Mouse (Mus musculus): ENCODE measurements around the gene Rnps1.
"Not testable (repeated sequence)": the region's sequence is repeated elsewhere in the genome, so short reads cannot be mapped to it uniquely, and the experiment has no call there.

Gene Rnps1

DNA sequence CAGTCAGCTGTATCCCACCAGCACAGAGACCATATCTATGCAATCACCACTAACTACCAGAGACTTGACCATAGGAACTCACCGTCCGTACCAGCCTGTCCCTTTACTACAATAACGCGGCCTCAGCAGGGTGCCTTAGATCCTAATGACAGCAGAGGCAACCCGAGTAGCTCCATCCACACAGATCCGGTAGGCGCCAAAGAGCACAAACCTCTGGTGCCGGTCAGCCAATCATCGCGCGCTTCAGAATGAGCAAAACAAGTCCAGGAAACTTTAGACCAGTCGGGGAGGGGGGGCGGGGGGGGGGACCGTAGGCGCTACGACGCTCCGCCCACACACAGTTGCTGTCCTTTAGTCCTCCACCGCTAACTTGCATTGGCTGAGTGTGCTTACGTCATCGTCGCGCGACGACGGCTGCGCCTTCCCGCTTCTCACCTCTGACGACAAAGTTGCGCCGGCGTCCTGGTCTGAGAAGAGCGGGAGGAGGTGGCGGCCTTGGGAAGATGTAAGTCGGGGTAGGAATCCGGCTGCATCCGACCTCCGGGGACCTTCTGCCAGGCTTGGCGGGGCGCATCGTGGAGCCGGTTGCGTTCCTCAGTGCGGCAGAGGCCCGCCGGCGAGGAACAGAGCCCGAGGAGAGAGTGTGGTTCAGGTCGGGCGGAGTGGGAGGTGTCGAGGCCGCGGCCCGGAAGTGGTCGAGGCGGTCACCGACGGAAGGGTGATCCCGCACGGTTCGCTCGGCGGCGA is at the start of gene Rnps1:
Rnps1 (plus strand) TSS at position 336 of the 747 bp plus-strand sequence.
- DNase-seq = peak; percentile 97 to 98

DNA sequence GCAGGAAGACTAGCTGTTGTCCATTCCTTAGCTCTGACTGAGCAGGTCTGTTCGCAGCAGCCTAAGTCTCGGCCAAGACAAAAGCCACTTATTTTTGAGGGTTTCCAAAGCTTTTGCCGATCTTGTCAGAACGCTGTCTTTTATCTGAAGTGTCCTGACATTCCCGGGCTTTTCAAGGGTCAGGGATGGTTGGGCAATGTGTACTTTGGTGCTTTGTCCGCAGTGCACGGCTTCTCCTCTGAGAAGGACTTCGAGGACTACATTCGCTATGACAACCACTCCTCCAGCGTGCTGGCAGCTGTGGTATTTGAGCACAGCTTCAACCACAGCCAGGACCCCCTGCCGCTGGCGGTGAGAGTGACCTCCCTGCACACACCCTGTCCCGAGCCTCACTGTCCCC is 48.5 kb upstream of the Rnps1 start:
- DNase-seq = peak; percentile 44 to 79

DNA sequence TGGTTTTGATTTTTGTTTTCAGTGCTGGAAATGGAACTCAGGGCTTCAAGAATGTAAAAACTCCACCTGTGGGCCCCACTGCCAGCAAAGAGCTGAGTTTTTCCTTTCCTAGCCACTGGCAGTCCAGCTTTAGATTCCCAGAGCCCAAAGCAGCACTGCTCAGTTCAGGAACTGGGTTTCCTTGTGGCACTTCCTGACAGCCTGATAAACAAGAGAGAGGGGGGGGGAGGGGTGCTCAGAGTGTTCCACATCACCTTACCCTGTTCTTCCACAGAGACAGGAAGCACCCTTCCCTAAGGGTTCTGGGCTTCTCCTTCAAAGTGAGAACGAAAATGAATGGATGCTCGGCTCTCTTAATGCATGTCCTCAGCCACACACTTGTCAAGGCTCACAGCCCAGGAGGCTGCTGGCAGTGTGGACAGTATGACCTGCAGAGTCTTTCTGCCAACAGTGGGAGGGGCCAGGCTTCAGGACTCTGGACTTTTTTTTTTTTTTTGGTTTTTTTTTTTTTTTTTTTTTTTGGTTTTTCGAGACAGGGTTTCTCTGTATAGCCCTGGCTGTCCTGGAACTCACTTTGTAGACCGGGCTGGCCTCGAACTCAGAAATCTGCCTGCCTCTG is 39.2 kb upstream of the Rnps1 start:
- peak; percentile 65 to 75 for DNase-seq

DNA sequence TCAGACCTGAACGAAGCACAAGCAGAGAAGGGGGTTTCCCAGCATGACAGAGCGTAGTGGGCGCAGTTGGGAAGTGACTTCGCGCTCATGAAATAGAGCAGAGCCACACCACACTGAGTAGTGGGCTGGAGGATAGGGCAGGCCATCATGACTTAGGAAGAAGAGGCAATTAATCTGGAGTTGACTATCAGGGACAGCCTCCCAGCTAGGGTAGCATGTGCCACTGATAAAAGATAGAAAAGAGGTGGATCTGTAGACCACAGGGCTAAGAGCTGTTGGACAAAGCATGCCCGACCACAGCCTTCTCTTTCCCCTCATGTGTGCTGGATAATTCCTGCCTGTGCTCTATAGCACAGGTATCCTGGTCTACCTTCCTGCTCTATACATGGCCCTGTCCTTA is 38.5 kb upstream of the Rnps1 start:
- no peak for DNase-seq

DNA sequence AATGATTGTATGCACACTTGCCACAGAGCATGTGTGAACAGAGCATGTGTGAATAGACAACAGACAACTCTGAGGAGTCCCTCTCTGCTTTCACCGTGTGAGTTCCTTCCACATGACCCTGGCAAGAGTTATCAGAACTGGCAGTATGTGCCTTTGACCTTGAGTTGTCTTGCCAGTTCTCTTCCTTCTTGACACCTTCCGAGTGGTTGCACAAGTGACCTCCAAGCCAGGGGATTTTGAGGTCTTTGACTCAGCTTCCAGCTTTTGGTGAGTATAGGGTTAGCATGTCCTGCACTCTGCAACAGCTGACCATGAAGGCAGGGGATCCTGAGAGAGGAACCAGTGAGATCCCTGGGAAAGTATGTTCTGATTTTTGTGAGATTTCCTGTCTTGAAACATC is 35.9 kb upstream of the Rnps1 start:
- no peak for DNase-seq

DNA sequence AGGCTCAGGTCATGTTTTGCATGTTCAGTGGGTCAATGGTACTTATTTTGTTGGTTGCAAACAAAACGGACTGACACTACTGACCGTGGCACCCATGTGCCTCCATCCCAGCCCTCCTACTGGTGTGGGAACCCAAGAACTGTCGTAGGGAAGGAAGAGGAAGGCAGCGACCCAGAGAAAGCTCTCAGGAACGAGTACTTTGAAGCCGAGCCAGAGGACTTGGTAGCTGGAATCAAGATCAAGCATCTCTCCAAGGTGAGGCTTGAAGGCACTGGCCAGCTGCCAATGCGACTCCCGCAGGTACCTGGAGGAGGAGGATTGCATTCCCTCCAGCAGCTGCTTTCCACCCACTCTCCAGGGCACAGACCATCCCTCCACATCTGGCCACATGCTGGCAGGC is 30.6 kb upstream of the Rnps1 start:
- DNase-seq = no peak

DNA sequence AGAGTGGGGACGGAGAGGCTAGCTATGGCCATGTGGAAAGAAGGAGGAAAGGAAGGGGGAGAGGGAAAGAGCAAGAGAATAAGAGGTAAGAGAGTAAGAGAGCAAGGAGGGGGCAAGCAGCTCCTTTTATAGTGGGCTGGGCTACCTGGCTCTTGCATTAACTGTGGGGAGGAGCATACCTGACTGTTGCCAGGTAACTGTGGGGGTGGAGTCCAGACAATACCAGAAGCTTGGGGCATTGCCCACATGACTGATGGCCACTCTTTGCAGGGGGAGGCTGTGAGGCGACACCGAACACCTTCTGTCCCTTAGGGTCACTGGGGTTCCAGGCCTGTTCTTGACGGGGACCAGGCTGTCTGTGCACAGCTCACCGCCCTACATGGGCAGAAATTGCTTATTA is 25.7 kb upstream of the Rnps1 start:
- no peak for DNase-seq

DNA sequence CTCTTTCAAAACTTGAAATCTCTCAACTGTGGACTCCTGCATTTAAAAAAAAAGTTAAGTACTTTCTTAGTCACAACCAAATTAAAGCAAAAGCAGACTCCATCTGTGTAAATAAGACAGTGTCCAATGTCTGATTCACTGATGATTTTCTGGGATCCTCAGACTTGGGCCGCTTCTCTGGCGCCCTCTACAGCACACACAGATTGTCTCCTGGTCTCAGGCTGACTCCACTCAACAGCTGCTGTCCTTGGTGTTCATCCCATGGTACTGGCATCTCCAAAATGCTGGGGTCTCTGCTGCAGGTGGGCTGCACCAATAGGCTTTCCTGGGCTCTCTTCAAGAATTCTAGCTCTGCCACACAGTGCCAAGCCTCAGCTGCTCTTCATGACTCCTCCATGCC is 24.5 kb upstream of the Rnps1 start:
- DNase-seq = peak; percentile 63 to 72

DNA sequence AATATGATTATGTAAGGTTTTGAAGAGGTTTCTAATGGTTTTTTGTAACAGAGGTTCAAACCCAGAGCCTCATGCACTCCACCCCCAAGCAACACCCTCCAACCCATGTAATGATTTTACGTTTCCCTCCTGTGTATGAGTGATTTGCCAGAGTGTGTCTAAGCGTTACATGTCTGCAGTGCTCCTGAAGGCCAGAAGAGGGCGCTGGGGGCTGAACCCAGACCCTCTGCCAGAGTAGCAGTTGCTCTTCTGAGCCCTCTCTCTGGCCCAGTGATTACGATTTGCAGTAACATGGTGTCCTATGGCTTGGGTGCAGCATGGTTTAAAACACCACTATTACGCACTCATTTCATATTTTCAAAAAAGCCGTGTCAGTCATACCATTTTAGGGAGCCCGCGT is 23.2 kb upstream of the Rnps1 start:
- DNase-seq = peak in 1 of 2 experiments; percentile 25

DNA sequence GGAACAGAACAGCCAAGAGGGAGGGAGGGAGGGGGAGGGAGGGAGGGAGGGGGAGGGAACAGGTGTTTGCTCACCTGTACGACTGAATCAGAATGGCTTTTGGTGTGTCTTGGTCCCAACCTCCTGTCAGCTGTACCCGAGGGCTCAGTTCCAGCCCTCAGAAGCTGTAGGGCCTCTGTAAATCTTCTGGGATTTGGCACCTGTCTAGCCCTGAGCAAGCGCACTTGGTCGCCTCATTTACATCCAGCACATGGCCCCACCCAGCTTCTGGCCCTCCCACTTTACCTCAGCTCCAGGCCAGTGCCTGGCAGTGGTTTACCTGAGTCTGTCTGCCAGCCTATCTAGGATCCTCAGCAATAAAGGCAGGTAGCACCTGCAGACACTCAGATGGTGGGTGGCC is 20.8 kb upstream of the Rnps1 start:
- peak in 1 of 2 experiments; percentile 44 for DNase-seq

DNA sequence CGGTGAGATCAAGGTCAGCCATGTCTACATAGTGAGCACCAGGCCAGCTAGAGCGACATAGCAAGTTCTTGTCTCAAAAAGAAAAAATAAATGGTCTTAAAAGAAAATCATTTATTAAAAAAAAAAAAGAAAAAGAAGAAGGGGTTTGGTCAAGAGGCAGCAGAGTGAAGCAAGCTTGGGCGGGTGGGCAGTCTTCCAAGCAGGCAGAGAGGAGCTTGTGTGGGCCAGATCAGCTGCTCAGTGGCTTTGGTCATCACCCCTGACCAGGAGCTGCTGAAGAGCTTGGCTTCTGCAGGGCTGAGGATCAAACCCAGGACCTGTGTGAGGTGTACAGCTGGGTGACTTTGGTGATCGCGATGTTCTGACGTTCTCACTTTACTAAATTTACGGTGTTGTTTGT is 19.9 kb upstream of the Rnps1 start:
- no peak for DNase-seq

DNA sequence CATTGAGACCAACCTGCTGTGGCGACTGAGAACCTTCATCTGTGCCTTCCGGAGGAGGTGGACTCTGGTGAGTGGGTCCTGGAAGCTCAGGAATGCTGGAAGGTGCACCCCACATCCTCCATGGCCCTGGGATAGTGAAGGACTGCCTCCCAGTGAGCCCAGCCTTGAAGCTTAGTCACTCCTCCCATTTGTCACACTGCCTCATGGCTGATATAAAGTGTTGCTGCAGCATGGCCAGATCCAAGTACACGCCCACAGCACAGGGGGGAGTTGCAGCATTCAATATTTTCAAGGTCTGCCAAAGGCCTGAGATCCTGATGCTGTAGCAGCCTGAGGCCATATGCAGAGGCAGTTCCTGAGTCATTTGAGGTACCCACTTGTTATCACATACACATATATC is 12.0 kb upstream of the Rnps1 start:
- no peak for DNase-seq

DNA sequence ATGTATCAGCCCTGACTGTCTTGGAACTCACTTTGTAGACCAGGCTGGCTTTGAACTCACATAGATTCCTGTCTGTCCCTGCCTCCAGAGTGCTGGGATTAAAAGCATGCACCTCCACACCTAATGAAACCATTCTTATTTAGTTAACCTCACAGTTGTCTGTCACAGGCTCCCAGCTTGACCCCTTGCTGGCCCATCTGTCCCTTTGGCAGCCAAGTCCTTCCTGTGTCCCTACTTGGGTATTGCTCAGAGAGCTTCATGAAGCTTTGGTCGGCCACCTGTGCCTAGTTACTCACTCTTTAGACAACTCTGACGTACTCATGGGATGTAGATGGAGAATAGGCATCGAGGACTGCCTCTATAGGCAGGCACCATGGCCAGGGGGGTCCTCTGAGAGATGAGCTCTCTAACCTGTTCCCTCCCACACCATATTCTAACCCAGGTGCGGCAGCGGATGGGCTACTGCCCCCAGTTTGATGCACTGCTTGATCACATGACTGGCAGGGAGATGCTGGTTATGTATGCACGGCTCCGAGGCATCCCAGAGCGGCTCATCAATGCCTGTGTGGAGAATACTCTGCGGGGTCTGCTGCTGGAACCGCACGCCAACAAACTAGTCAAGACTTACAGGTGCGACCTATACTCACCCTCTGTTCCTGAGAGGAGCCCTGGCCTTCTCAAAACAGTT is 7.1 kb upstream of the Rnps1 start:
- no peak for DNase-seq

DNA sequence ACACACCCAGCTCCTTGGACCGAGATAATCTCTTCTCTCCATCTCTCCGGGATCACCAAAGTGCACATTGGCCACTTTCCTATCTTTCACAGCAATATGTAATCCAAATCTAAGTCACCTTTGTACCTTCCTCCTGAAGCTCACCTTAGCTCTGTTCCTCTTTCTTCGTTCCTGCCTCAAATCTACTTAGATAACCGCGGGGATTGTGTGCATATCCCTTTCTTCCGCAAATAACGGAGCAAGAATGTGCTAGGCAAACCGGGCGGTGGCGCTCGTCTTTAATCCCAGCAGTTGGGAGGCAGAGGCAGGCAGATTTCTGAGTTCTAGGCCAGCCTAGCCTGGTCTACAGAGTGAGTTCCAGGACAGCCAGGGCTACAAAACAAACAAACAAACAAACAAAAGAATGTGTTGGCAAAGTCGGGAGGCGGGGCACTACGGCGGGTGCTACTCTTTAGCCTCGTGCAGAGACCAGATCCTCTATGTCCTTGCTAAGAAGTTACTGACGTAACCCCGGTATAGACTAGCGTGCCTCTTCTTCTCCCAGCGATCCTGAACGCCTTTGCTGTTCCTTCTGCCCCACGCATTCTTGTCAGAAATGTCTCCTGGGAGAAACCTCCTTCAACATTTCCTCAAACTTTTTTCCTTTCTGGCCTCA is 681 bp upstream of the Rnps1 start:
- peak; percentile 31 to 41 for DNase-seq

DNA sequence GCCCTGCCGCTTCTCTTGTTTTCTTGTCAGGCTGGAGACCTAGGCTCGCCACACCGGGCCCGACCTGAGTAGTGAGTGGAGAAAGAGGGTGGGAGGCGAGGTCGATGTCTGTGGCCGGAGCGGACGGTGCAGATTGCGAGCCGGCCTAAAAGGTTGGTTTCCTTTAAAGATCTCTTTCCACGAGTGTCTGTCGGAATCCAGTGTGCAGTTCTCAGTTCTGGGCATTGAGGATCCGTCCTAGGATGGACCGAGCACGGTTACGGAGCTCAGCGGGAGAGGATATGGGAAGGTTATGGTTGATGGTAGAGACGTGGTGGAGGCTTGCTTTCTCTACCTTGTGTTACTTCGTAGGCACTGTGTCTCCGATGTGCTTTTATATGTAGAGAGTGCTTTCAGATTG is 646 bp downstream of the Rnps1 start:
- no peak for DNase-seq

DNA sequence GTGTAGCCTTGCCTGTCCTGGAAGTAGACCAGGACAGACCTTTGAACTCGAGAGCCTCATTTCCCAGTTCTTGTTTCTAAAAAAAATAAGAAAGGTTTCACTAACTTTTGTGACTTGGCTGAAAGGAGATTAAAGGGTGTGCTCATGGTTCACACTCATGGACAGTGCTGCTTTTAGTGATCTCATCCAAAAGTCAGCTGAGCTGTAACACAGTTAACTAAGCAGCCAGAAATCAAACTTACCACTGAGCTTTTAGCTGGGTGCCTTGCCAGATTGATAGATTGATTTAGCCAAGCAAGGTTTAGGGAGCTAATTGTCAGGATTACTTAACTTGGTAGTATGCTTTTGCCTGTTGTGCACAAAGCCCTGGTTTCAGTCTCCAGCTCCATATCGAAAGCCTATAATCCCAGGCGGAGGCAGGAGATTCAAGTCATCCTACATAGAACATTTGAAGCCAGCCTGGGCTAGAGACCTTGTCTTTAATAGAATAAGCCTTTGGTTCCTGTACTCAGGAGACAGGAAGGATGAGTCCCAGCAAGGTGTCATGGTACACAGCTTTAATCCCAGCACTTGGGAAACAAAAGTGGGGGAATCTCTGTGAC is 1.8 kb downstream of the Rnps1 start:
- no peak for DNase-seq

DNA sequence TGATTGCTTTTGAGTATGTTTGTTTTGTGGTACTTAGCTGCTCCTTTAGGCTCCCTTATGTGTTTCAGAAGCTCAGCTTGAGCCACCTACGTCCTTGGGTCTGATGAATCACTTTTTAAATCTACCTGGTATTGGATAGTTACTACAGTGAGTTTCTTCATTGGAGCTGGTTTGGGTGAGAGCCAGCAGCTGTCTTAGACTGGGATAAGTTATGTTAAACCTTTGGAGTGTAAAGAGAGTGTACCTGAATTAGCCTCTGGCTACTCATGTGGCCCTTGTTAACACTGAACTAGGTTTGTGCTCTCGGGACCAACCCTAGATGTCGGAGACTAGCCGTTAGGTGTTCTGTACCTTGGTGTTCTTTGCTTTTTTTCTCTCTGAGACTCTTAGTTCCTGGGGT is 8.7 kb downstream of the Rnps1 start:
- no peak for DNase-seq

DNA sequence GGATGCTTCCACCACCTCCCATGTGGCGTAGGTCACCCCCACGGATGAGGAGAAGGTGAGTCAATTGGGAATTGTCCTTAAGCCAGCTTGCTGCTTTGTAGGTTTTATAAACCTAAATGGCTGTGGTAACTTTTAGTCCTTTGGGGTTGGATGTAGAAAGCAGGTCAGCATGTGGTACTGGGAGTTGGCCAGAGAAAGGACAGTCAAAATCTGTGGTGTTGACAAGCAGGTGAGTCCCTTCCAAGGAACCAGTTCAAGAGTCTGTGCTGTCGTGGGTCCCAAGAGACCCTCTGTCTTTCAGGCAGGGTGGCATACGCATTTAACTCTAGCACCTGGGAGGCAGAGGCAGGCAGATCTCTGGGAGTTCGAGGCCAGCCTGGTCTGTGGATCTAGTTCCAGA is 10.1 kb downstream of the Rnps1 start:
- DNase-seq = no peak

DNA sequence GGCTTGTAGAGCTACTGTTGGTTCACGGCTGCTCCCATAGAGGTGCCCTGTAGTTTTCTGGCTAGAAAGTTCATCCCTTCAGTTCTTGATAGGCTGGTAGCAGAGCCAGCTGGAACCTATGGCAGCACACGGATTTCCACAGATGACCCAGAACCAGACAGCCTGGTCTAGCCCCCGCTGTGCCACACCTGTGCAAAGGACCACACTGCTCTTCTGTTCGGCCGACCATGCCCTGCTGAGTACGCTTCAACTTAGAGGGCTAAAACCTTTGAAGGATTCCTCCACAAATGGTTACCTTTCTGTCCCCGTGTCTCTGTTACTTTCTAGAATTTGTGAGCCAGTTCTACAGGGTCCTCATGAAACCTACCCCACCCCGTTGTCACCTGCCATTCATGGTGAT is 11.0 kb downstream of the Rnps1 start:
- not testable (repeated sequence) for DNase-seq

DNA sequence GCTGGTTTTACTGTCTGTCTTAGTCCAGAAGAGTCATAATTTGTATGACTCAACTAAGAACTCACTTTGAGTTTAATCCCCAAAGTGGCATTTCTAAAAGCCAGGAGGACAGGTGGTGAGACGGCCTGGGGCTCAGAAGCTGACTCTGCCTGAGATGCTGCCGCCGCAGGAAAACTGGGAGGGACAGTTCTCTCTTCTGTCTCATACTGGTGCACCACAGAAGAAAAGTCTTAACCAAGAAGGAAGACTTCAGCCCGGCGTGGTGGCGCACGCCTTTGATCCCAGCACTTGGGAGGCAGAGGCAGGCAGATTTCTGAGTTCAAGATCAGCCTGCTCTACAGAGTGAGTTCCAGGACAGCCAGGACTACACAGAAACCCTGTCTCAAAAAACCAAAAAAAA is 11.5 kb downstream of the Rnps1 start:
- DNase-seq = no peak

DNA sequence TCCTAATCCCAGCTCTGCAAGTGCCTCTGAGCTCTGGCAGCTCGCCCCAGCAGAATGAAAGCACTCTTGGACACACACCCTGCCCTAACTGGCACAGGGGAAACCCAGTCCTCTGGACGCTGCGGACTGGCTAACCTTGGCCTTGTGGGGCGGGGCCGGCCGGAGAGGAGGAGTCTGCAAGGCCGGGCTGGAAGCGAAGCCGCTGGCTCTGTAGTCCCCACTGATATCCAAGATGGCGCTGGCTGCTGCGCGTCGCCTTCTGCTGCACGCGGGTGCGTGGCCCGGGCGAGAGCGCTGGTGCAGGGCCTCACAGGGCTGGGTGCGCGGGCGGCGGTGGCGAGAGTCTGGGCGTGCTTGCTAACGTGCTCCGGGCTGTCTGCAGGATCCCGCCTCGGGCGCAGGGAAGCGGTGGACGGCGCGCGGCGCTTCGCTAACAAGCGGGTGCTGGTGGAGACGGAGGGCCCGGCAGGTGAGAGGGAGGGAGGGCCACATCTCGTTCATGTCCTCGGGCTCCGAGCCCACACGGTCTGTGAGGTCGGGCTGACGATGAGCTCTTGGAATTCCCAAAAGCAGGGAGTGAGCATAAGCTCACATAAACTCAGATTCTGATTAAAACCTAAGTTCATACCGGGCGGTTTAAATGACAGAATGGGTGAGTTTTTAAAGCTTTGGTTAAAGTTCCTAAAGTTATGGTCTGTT is 12.3 kb downstream of the Rnps1 start, which contains the start of gene Eci1:
Eci1 (plus strand) TSS at position 171 of the 699 bp plus-strand sequence.
- peak; percentile 97 to 99 for DNase-seq

DNA sequence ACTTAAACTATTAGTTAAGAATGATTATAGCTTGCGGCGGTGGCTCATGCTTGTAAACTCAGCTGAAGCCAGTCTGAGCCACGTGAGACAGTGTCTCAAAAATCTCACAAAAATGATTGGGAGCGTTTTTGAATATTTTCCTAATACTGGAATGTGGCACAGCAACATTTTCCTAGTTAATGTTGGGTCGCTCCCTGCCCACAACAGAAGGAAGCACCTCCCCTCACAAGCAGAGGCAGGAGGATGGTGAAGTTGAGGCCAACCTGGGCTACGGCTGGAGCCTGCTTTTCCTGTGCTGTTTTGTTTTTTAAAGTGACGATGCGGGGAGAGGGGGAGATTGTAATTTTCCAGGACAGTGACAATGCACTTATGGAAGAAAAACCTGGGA is 12.8 kb downstream of the Rnps1 start:
- peak in 1 of 2 experiments; percentile 27 for DNase-seq
